ENCODE assay signal across 17 mouse cellular contexts in the genomic region with DNA sequence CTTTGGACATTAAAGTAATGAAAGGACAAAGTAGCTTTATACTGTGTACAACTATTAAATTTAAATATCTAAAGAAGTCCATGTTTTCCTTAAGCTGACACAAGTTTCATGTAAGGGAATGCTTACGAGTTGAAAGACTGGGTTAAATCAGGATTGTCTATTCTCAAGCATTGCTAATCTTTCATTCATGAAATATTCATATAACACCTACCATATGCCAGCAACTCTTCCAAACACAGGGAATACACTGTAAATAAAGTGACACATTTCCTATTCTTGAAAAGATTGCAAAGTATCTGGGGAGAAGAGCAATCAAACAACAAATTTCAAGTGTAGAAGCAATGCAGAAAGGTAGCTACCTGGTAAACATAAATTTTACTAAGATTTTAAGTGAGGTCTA.
DNase-seq lines count a peak whose midpoint lies in the region; ATAC-seq and TF ChIP-seq lines count a peak whose summit lies in the region.
"Had no signal": no experiment of that assay in that cellular context is flagged by ENCODE, and none has a peak within 500 bp of the region (broad histone marks: within the 10 kb centered on the region; RNA-seq: fewer than 3 reads in every experiment).

No protein-coding gene starts in this region.

- no peak for TF ChIP-seq POLR2A in brain, embryonic 14.5 days (IDR thresholded peaks at IDR 0.05; ENCODE audit: borderline replicate concordance, extremely low read depth, insufficient read depth, insufficient read length, poor library complexity, severe bottlenecking)

- no peak for TF ChIP-seq CTCF in brain, embryonic 14.5 days (IDR thresholded peaks at IDR 0.05; ENCODE audit: borderline replicate concordance, extremely low read depth, insufficient read depth, insufficient read length)

- peak; percentile 93 for ATAC-seq in frontal cortex, adult (ENCODE audit: low TSS enrichment)
- ATAC-seq: forebrain, embryonic 16.5 days; Patski had no signal

- no peak for DNase-seq in frontal cortex, postnatal 36 days (ENCODE audit: low spot score in 2 of 2)
- DNase-seq in brain, embryonic 14.5 days (ENCODE audit: low read depth), result peak; percentile 5
- DNase-seq in urinary bladder, postnatal 25 days (ENCODE audit: low spot score), result no peak
- DNase-seq in MN1 (ENCODE audit: low spot score), result no peak
- DNase-seq: adrenal gland, adult 2 months; adrenal gland, postnatal 10 days; adrenal gland, postnatal 25 days; cerebellum, adult 11 months; cerebellum, adult 18-20 months; cerebellum, adult 8-10 months; cerebellum, adult 9-11 months; cerebellum, postnatal 14 days; cerebellum, postnatal 36 days; embryo, embryonic 11 days had no signal
